Mouse (Mus musculus) cerebellum, postnatal 25 days (tissue): Measurements from ENCODE around the gene Gm7929.
A peak's percentile ranks its signal among the peaks of the same experiment; 100 is the strongest.
"Not testable (repeated sequence)": the region's sequence is repeated elsewhere in the genome, so short reads cannot be mapped to it uniquely, and the experiment has no call there.

Experiments
- DNase-seq, 2 experiments: peaks; one replicate each; pipeline ENCODE4 v3.0.0; 2021; ENCODE audit warnings: mixed read lengths in 2 of 2

Gm7929 gene

DNA sequence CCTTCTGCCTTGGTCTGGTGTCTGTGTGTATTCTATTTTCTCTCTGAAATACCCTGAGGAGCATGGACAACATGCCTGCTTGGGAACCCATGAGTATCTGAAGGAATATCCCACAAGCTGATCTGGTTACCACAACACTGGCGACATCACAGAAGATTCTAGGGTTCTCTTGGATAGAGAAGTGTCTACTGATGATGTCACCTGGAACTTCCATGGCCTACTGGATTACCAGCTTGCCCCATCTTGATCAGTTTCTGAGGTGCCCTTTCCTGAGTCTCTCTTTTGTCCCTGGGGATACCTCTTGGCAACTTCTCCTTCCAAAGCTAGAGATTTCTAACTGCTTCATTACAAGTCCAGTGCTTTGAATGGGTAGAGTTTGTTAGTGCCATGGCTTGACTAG is at the start of gene Gm7929:
Gm7929 (minus strand) TSS at position 101 of the 400 bp plus-strand sequence.
- DNase-seq: not testable (repeated sequence)

DNA sequence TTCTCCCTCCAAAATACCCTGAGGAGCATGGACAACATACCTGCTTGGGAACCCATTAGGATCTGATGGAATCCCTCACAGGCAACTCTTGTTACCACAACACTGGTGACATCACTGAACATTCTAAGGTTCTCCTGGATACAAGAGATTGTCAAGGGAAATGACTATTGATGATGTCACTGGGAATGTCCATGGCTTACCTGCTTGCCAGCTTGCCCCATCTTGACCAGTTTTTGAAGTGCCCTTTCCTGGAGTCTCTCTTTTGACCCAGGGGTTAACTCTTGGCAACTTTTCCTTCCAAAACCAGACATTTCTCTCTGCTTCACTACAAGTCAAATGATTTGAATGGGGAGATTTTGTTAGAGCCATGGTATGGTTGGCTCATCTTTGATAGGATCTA is 21.9 kb upstream of the Gm7929 start, which contains the start of gene Gm47189:
Gm47189 (minus strand) TSS at position 101 of the 400 bp plus-strand sequence.
- DNase-seq: not testable (repeated sequence)

DNA sequence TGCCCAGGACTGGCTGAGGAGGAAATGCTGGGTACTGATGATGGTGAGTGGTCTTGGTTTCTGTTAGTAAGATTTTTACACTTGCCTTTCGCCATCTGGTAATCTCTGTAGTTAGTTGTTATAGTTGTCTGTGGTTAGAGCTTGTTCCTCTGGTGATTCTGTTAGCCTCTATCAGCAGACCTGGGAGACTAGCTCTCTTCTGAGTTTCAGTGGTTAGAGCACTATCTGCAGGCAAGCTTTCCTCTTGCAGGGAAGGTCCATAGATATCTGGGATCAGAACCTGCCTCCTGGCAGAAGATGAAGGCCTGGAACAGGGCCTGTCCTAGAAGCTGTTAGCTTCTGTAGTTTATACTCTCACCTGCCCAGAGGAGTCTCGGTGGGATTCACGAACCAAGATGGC is 5.5 kb upstream of the Gm7929 start:
- DNase-seq: peak in 1 of 2 experiments; percentile 0

DNA sequence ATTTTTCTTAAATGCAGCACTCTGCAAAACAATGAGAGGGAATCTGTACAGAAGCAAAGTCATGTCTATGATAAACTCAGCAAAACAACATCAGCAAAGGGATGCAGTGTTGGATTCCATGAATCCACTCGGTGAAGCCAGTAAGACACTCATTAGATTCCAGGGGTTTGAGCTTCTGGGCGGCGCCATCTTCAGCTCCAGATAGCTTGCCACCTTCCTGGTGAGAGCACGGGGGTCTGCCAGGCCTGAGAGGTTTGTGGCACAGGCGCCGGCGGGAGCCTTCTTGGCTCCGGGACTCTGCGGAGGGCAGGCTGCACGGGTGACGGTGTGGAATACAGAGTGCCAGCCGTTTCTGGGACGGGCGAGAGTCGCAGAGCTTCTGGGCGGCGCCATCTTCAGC is 27.0 kb downstream of the Gm7929 start:
- DNase-seq: not testable (repeated sequence)

DNA sequence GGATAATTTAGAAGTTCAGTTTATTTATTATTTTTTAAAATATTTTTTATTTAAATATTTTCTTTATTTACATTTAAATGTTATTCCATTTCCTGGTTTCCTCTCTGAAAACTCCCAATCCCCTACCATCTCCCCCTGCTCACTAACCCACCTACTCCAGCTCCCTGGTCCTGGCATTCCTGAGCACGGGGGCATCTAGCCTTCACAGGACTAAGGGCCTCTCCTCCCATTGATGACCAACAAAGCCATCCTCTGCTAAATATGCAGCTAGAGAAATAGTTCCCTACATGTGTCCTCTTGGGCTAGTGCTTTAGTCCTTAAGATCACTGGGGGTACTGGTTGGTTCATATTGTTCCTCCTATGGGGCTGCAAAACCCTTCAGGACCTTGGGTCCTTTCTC is 33.2 kb downstream of the Gm7929 start:
- DNase-seq: not testable (repeated sequence)

DNA sequence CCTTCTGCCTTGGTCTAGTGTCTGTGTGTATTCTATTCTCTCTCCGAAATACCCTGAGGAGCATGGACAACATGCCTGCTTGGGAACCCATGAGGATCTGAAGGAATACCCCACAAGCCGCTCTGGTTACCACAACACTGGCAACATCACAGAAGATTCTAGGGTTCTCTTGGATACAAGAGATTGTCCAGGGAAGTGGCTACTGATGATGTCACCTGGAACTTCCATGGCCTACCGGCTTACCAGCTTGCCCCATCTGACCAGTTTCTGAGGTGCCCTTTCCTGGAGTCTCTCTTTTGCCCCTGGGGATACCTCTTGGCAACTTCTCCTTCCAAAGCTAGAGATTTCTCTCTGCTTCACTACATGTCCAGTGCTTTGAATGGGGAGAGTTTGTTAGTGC is 48.6 kb downstream of the Gm7929 start, which contains the start of gene Gm8068:
Gm8068 (minus strand) TSS at position 101 of the 400 bp plus-strand sequence.
- DNase-seq: not testable (repeated sequence)
